7 mouse cellular contexts compared by ENCODE assay signal in the genomic region with DNA sequence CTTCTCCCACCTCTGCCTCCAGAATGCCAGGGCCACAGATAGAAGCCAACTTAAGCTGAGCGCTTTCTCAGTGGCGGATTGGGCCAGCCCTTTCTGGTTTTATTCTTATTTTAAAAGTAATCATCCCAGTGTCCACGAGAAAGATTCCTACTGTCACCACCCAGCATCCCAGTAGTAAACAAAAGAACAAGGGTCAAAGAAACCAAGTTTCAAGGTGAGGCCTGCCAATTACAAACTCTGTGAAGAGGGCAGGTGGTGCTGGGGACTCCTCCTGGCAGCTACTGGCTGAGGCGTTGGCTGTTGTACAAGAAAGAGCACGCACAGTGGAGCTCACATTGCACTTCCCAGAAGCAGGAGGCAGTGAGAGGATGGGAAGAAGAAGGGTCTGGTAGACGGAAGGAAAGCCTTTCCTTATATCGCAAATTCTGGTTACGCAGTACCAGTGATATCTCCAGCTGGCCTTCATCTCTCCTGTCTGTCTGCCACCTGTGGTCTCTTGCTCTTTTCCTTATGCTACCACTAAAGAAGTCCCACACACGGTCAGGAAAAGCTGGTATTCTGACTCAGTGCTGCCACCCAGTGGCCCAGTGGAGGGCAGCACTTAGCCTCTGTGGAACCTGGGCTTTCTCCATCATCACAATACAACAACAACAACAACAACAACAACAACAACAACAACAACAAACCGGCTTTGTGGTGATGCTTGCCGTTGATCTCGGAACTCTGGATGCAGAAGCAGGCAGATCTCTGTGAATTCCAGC. TPM values are rescaled to one million over a fixed set of nuclear protein-coding genes. Genes with fewer than 3 reads are reported as not detected.
DNase-seq lines count a peak whose midpoint lies in the region; TF ChIP-seq lines count a peak whose summit lies in the region.

No protein-coding gene starts in this region.

- H3K36me3 ChIP-seq in C2C12 (ENCODE audit: control insufficient read depth, insufficient read depth): no peaks in the 10 kb centered on the region
- no peaks in the 10 kb centered on the region for H3K36me3 ChIP-seq in ES-E14 (ENCODE audit: control insufficient read depth, insufficient read depth, low read length, poor library complexity, severe bottlenecking)

- H3K4me1 ChIP-seq in ES-E14 (ENCODE audit: control insufficient read depth in 2 of 2, insufficient read depth in 2 of 2, low read length in 2 of 2, poor library complexity in 1 of 2): peaks cover 2 to 28% of the 10 kb centered on the region in 2 experiments; a peak in 3 of 4 replicates

- no peak for DNase-seq in ES-E14 (ENCODE audit: low read depth, low spot score)
- DNase-seq in embryo, embryonic 10 days (ENCODE audit: low spot score): peak; percentile 79
- DNase-seq in heart, postnatal 36 days: peak; percentile 49 to 62
- DNase-seq in layer of hippocampus, adult 8-10 months (ENCODE audit: low spot score in 2 of 2): peak; percentile 16 to 61
- DNase-seq in lung, postnatal 36 days: peak; percentile 67
- peak; percentile 20 for DNase-seq in right cerebral cortex, postnatal 25 days

- H3K79me3 ChIP-seq in C2C12 (ENCODE audit: low read depth): no peaks in the 10 kb centered on the region

- H3K27me3 ChIP-seq in C2C12 (ENCODE audit: control insufficient read depth, insufficient read depth, insufficient read length): peaks cover 31% of the 10 kb centered on the region

- no peak overlapping the region for H3ac ChIP-seq in C2C12 (ENCODE audit: control insufficient read depth, insufficient read length, low read depth)

- no peak overlapping the region; the same call in 1 of the 2 replicates for H3K9ac ChIP-seq in ES-E14 (ENCODE audit: insufficient read depth, low read depth, low read length, poor library complexity, severe bottlenecking)

- in situ Hi-C loops in ES-E14 (cut with MboI; ENCODE audit: low sequenced_read_pairs in 2 of 2, unreplicated experiment in 2 of 2): loop anchor here in 1 of 2 experiments (10.0 kb wide), 1 partner anchor 308 kb away; no protein-coding TSS in a partner anchor

- H3K27ac ChIP-seq in ES-E14 (ENCODE audit: insufficient read depth, low read depth, low read length, poor library complexity, severe bottlenecking): peak overlapping the region; percentile 69; the same call in 1 of the 2 replicates

- H3K79me2 ChIP-seq in C2C12 (ENCODE audit: control insufficient read depth, insufficient read depth): no peaks in the 10 kb centered on the region

- H3K4me3 ChIP-seq in C2C12 (ENCODE audit: insufficient read depth, poor library complexity, severe bottlenecking) (no peak overlapping the region), ES-E14 (ENCODE audit: insufficient read depth in 1 of 2, low read depth in 1 of 2, low read length in 2 of 2, poor library complexity in 1 of 2, severe bottlenecking in 1 of 2) (peak overlapping the region in 1 of 2 experiments; percentile 13; a peak in 1 of 4 replicates)

- intact Hi-C loops in heart, postnatal 36 days (cut with DNase I): loop anchor here (1.0 to 10.0 kb wide), 3 partner anchors 234 to 462 kb away; no protein-coding TSS in a partner anchor

- no peaks in the 10 kb centered on the region for H3K9me3 ChIP-seq in ES-E14 (ENCODE audit: control insufficient read depth, insufficient read depth, low read depth, low read length)

- TF ChIP-seq CTCF in C2C12 (IDR thresholded peaks at IDR 0.05; ENCODE audit: control insufficient read depth, insufficient read depth, insufficient read length): peak; percentile 52

TF ChIP-seq in C2C12, 6 proteins besides CTCF, POLR2A, EP300 and RAD21:
- TF ChIP-seq CEBPB (IDR thresholded peaks at IDR 0.05; ENCODE audit: low read depth) (no peak), FOSL1 (IDR thresholded peaks at IDR 0.05; ENCODE audit: insufficient read depth, low read length, poor library complexity, severe bottlenecking) (no peak), MAX (IDR thresholded peaks at IDR 0.05) (no peak), MYOD1 (IDR thresholded peaks at IDR 0.05; ENCODE audit: control insufficient read depth, insufficient read length, low read depth) (no peak), USF1 (IDR thresholded peaks at IDR 0.05; ENCODE audit: low read depth) (no peak), MYOG (IDR thresholded peaks at IDR 0.05; ENCODE audit: control insufficient read depth, extremely low read depth, insufficient read length) (no peak)

TF ChIP-seq in ES-E14, 5 proteins besides CTCF, POLR2A, EP300 and RAD21:
- no peak for TF ChIP-seq CHD2 (IDR thresholded peaks at IDR 0.05; ENCODE audit: low read depth, low read length)
- TF ChIP-seq ZC3H11A (IDR thresholded peaks at IDR 0.05; ENCODE audit: borderline replicate concordance, low read depth, low read length): peak; percentile 38; the same call in 1 of the 2 replicates

RNA-seq across cellular contexts. Expression of gene Gli2, which starts 29.0 kb away (rescaled TPM):
- polyA plus RNA-seq in C2C12 (2012; fragmentation: generic; extraction: Trizol): 0.74 TPM
- total RNA-seq in ES-E14 (2012; rRNA removed): 9.8 and 12.2 TPM in 2 replicates
- 1 to 10 TPM; 1.0 to 2.0 TPM for total RNA-seq in heart, postnatal 36 days (2021)
- 1 to 10 TPM; 3.7 to 7.0 (median 5.0) TPM for total RNA-seq in layer of hippocampus, adult 8-10 months (2022)
